Mouse (Mus musculus) cerebellum, postnatal 14 days (tissue): ENCODE measurements around the gene Scfd2.

ENCODE experiments used
- DNase-seq, 2 experiments: peaks; one replicate each; pipeline ENCODE4 v3.0.0; 2021; ENCODE audit warnings: mixed read lengths in 2 of 2

Gene Scfd2

GRCm38 (mm10) chr5:74531630-74532280 lies at the start of gene Scfd2:
Gene Scfd2, minus strand, starts transcription at chr5:74531759.
- DNase-seq, result peak; percentile 98

- DNase-seq, result no peak
Observed at GRCm38 (mm10) chr5:74571767-74572166, 40.2 kb upstream of the Scfd2 start.

- DNase-seq, result no peak
Observed at GRCm38 (mm10) chr5:74561151-74561550, 29.6 kb upstream of the Scfd2 start.

GRCm38 (mm10) chr5:74549566-74549965 lies 18.0 kb upstream of the Scfd2 start:
- no peak for DNase-seq

GRCm38 (mm10) chr5:74545606-74546005 lies 14.0 kb upstream of the Scfd2 start:
- DNase-seq, result no peak

- DNase-seq, result no peak
Observed at GRCm38 (mm10) chr5:74536180-74536947, 4.8 kb upstream of the Scfd2 start.

- DNase-seq, result peak; percentile 96
Observed at GRCm38 (mm10) chr5:74535240-74536021, 3.9 kb upstream of the Scfd2 start, which contains the start of gene Fip1l1. Gene Fip1l1, plus strand, starts transcription at chr5:74535449.

GRCm38 (mm10) chr5:74530785-74531184 lies 774 bp downstream of the Scfd2 start:
- no peak for DNase-seq

GRCm38 (mm10) chr5:74527025-74527424 lies 4.5 kb downstream of the Scfd2 start:
- no peak for DNase-seq

GRCm38 (mm10) chr5:74511686-74512085 lies 19.9 kb downstream of the Scfd2 start:
- DNase-seq, result peak; percentile 38 to 64

- no peak for DNase-seq
Observed at GRCm38 (mm10) chr5:74492705-74493104, 38.9 kb downstream of the Scfd2 start.

- no peak for DNase-seq
Observed at GRCm38 (mm10) chr5:74484646-74485045, 46.9 kb downstream of the Scfd2 start.

GRCm38 (mm10) chr5:74482633-74483032 lies 48.9 kb downstream of the Scfd2 start:
- DNase-seq, result no peak

- peak; percentile 42 to 64 for DNase-seq
Observed at GRCm38 (mm10) chr5:74482034-74482433, 49.5 kb downstream of the Scfd2 start.

GRCm38 (mm10) chr5:74480409-74480808 lies 51.1 kb downstream of the Scfd2 start:
- no peak for DNase-seq

- DNase-seq, result no peak
Observed at GRCm38 (mm10) chr5:74479947-74480346, 51.6 kb downstream of the Scfd2 start.

GRCm38 (mm10) chr5:74479157-74479556 lies 52.4 kb downstream of the Scfd2 start:
- no peak for DNase-seq

GRCm38 (mm10) chr5:74476551-74476950 lies 55.0 kb downstream of the Scfd2 start:
- DNase-seq, result no peak

GRCm38 (mm10) chr5:74473117-74473516 lies 58.4 kb downstream of the Scfd2 start:
- DNase-seq, result no peak

GRCm38 (mm10) chr5:74470819-74471218 lies 60.7 kb downstream of the Scfd2 start:
- DNase-seq, result no peak

- no peak for DNase-seq
Observed at GRCm38 (mm10) chr5:74469620-74470019, 61.9 kb downstream of the Scfd2 start.

GRCm38 (mm10) chr5:74467753-74468152 lies 63.8 kb downstream of the Scfd2 start:
- DNase-seq, result no peak

- DNase-seq, result no peak
Observed at GRCm38 (mm10) chr5:74456759-74457158, 74.8 kb downstream of the Scfd2 start.
